Mouse (Mus musculus) layer of hippocampus, postnatal 25 days (tissue): Measurements from ENCODE around the gene Ppp1r2. TPM values are rescaled to one million over a fixed set of nuclear protein-coding genes. Genes with fewer than 3 reads are reported as not detected.

Experiments
- microRNA-seq, 2 experiments: library from miRNA; unstranded; fragments of <30 nt; microRNA quantifications; one replicate each; pipeline ENCODE4 v1.2.0; 2021
- total RNA-seq, 2 experiments: library from RNA; stranded (reverse); gene quantifications; 2 replicates each; pipeline ENCODE4 v1.2.3; 2021

The Ppp1r2 gene
- total RNA-seq, 2 experiments from 2014 or later: 88.1 to 96.4 TPM

Small RNA genes lying within 50 kb of the gene (microRNA-seq; reads per million reads assigned to microRNA genes)
- gene Gm27415: 0 reads per million in 2 experiments

Other genes with a start within 250 kb of the Ppp1r2 start
- gene Xxylt1, start 193.8 kb downstream of the Ppp1r2 start, total RNA-seq: 10 to 100 TPM; 20.0 to 21.6 TPM
- gene Acap2, start 74.0 kb downstream of the Ppp1r2 start, total RNA-seq: 100 to 1,000 TPM; 129 to 132 TPM
- gene Apod, start 39.5 kb upstream of the Ppp1r2 start, total RNA-seq: 100 to 1,000 TPM; 107 to 112 TPM
- 100 to 1,000 TPM; 116 to 121 TPM for gene Bdh1, start 147.0 kb upstream of the Ppp1r2 start, total RNA-seq